Mouse (Mus musculus) forelimb bud, embryonic 11.5 days (tissue): ENCODE results near the gene Trappc5.

Source experiments
- DNase-seq: peaks from one replicate; pipeline ENCODE4 v3.0.0-alpha.2; 2012; ENCODE audit warnings: low read depth, low spot score

Trappc5 gene

GRCm38 (mm10) chr8:3676993-3677579 is 987 bp downstream of the Trappc5 start:
- DNase-seq = no peak

GRCm38 (mm10) chr8:3678831-3679230 is 2.7 kb downstream of the Trappc5 start:
- no peak for DNase-seq

- DNase-seq = no peak
These were observed 3.1 kb downstream of the Trappc5 start for GRCm38 (mm10) chr8:3679236-3679635.

- no peak for DNase-seq
These were observed 3.6 kb downstream of the Trappc5 start for GRCm38 (mm10) chr8:3679656-3680055.

GRCm38 (mm10) chr8:3682435-3682834 is 6.3 kb downstream of the Trappc5 start:
- DNase-seq = no peak

GRCm38 (mm10) chr8:3683408-3684176 is 7.5 kb downstream of the Trappc5 start:
- no peak for DNase-seq

- DNase-seq = no peak
These were observed 8.4 kb downstream of the Trappc5 start for GRCm38 (mm10) chr8:3684530-3684929.

GRCm38 (mm10) chr8:3685422-3685821 is 9.3 kb downstream of the Trappc5 start:
- DNase-seq = no peak

- no peak for DNase-seq
These were observed 11.4 kb downstream of the Trappc5 start for GRCm38 (mm10) chr8:3687537-3687936.

GRCm38 (mm10) chr8:3690774-3691173 is 14.7 kb downstream of the Trappc5 start:
- no peak for DNase-seq

GRCm38 (mm10) chr8:3694121-3694520 is 18.0 kb downstream of the Trappc5 start, which contains the start of gene Fcer2a:
Gene Fcer2a, minus strand, starts transcription at chr8:3694175.
- no peak for DNase-seq

GRCm38 (mm10) chr8:3701491-3701890 is 25.4 kb downstream of the Trappc5 start:
- DNase-seq = no peak

- no peak for DNase-seq
These were observed 29.6 kb downstream of the Trappc5 start for GRCm38 (mm10) chr8:3705711-3706110.

GRCm38 (mm10) chr8:3707611-3708010 is 31.5 kb downstream of the Trappc5 start:
- DNase-seq = no peak

GRCm38 (mm10) chr8:3710312-3710711 is 34.2 kb downstream of the Trappc5 start:
- no peak for DNase-seq

- no peak for DNase-seq
These were observed 35.5 kb downstream of the Trappc5 start for GRCm38 (mm10) chr8:3711646-3712045.

GRCm38 (mm10) chr8:3717321-3717954 is 41.3 kb downstream of the Trappc5 start:
- no peak for DNase-seq

GRCm38 (mm10) chr8:3718559-3718958 is 42.5 kb downstream of the Trappc5 start:
- DNase-seq = peak; percentile 71

GRCm38 (mm10) chr8:3720551-3720950 is 44.5 kb downstream of the Trappc5 start, which contains the start of gene Clec4g:
Gene Clec4g, minus strand, starts transcription at chr8:3720651.
- no peak for DNase-seq

- DNase-seq = no peak
These were observed 44.9 kb downstream of the Trappc5 start for GRCm38 (mm10) chr8:3721041-3721440.
